Mouse (Mus musculus) mouse embryonic stem cell (cell line): ENCODE results near the gene Tlnrd1.

ENCODE experiments used
- in situ Hi-C, 2 experiments: fragments of 300-500 bp; cut with MboI; formaldehyde crosslinking; loops; 1 replicate in 1 of 2; 3 replicates in 1 of 2; pipeline ENCODE4 v1.14.3; 2019 to 2020; ENCODE audit warnings: low sequenced_read_pairs in 2 of 2, low pct_unique_long_range_greater_than_20kb in 1 of 2, mixed read lengths in 1 of 2; ENCODE audit not compliant: unreplicated experiment in 1 of 2

The Tlnrd1 gene

DNA sequence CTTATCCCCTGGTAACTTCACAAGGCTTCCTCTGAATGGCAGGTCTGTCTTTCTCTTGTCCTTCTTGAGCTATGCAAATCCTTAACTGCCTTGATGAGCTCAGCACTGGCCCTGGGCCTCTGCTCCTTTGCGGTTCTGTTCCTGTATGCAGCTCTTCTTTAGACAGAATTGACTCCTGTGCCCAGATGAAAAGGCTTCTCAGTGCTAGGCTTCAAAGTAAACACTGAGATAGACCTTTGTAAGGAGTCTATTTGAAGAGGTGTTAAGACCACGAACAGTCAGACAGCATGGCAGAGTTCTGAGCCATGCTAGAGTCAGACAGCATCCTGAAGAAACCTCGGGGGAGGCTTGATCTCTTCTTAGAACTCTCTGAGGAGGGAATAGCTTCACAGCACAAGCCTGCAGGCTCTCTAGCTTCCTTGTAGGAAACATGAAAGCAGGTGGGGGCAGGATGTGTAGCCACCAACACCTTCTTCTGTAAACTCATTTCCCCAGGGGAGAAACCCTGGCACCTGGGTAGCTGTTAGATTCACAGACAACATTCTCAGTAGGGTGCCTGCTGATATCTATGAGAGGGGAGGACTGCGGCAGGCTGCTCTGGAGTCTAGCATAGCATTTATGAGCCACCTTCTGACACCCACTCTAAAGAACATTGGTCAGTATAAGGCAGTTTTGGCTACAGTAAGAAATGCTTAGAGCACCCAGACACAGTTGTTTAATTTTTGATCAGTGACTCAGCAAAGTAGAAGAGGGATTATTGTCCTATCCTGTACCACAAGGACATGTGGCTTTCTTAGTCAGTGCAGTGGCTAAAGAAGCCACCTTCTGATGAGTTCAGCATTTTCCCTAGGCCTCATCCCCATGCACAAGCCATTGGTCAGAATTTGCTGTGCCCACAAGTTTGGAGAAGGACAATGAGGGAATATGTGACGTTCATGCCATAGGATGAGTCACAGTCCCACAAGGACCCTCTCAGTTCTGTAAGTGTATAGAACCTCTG is 31.4 kb downstream of the Tlnrd1 start:
- in situ Hi-C loops = no loop called here

DNA sequence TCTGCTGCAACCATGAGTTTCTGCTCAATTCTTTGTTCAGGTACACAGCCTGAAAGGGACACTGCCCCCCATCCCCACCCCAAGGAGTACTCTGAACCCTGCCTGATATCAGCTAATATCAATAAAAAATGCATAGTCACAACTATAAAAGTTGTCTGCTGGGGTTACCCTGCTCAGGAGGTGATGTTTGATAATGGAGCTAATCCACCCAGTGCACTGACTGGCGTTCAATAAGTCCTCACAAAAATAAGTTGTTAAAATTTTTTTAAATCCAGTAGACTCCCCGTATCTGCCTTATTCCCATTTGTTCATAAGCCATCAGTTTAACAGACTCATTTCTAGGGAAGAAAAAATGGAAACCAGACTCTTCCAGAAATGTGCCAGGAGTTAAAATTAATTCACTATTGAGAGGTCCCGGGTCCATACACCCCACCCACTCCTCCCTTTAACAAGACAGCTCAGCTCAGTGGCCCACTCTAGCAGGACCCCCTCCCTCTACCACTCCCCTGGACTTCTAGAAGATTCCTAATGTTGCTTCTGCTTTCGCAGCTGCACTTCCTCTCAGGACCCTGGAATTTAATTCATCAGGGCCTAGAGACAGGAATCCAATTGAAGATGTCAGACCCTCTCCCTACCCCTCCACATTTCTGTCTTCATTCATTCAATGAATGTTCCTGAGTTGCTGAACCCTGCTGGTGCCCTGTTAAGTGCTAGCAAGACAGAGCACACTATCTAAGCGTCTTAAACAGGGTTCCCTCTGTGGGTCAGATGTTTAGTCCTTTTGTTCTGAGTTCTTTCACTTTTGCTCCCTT is 32.3 kb downstream of the Tlnrd1 start:
- in situ Hi-C loops = no loop called here

DNA sequence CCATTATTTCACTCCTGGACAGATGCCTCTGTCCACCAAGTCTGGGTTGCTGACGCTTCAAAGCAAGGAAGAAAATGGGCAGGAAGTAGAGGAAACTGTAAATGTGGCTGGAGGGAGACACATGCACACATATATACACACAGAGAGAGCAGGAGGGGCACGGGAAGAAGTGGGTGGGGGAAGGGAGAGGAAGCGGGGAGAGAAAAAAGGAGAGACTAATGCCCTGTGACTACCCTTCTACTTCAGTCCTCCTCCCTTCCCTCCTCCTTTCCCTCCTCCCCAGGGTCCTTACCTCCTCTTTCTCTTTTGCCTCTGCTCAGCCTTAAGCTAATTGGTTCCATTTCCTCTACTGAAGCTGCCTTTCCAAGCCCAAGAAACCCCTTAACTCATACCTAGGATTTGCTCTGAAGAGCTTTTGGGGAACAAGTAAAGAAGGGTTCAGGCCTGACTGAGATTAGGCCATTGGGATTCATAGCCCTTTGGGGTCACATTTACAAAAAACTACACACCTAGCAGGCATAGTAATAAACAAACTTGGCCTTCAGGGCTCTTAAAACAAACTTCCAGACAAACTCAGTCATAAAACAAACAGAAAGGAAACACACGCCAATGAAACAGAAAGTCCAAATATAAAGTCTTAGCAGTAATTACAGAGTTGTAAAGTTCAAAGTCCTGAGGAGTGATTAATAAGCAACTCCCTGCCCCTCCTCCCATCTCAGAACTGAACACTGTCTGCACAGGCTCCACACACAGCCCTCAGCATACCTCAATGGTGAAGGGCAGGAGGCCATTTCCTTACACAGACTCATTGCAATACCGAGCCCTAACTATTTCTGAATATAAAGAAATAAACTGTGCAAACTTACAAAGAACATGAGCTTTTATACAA is 36.7 kb downstream of the Tlnrd1 start:
- in situ Hi-C loops = no loop called here

DNA sequence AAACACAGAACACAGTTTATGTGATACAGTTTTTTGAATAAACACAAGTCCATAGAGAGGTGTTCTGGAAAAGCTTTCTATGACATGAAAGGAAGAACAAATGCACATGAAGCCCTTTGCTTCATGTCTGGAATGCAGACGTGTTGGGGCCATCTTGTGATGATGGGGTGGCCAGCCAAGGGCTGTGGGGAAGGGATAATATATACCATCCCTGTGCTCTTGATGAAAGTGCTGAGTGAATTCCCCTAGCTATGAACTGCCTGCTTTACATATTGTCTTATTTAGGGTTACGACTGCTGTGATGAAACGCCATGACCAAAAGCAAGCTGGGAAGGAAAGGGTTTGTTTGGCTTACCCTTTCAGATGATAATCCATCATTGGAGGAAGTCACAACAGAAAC is 39.3 kb downstream of the Tlnrd1 start:
- in situ Hi-C loops = no loop called here

DNA sequence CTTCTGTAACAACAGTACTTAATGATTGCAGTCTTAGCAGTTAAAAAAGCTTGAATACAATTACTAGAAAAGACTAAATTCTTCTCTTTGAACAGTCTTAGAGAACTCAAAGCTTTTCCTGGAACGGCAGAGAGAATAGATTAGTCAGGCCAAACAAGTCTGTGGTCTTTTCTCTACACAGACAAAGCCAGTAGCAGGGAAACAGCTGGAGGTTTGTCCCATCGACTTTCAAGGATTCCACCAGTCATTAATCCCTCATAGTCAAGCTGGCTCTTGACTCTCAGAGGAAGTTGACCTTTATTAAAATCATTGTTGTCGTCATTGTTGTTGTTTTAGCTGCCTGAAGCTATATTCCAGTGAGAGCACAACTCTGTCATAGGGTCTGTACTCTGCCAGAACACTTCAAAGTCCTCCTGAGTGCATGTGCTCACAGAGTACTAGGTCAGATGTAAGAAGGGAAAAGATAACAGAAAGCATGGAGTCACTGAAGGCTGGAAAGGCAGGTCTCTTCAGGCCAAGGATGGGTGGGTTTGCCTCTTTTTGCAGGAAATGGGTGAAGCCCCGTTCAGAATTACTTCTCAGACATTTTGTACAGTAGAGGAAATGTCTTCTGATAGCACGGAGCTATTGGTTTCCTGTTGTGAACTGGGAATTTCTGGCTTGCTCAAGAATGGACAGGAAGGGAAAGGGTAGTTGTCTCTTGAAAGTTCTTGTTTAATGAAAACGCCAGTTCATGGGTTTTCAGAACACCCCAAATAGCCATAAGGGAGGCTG is 41.4 kb downstream of the Tlnrd1 start:
- in situ Hi-C loops = no loop called here

DNA sequence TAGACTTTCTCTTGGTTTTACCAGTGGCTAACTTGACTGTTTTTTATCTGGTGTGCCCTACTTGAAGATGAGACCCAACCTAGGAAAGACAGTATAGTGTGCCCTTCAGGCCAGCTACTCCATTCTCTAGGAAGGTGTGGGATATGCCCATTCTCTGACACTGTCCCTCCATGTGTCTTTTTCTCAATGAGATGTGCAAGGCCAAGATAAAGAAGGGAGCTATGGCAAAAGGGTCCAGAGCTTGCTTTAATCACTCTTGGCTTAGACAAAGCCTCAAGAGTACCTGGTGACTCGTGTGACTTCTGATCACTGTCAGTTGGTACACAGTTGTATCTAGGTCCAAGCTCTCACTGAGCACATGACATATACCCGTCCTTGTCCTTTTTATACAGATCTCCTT is 44.0 kb downstream of the Tlnrd1 start:
- in situ Hi-C loops = no loop called here

DNA sequence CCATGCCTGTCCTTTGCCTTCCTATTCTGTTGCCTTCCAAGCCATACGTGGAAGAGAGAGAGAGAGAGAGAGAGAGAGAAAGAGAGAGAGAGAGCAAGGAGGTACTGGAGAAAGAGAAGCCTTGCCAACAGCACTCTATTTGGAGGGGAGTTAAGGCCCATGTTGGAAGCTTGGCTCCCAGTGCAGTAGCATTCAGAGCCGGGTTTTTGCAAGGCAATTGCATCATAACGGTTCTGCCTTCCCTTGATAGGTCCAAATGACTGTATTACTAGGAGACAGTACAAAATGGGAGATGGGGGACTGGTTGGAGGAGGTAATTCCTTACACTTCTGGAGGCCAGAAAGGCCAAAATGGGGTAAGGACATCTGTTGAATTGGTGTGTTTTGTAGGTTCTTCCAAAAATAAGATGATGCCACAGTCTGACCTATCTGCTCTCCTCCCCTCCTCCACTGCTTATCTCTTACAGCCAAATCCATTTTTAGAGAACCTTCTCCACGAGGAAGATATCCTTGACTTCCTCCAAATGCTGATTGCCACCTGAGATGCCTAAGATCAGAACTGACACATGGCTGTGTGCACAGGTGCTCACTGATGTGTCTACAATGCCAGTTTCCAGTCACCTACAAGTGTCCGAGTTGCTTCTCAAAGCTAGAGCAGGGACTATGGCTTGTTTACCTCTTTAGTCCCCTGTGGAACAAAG is 45.4 kb downstream of the Tlnrd1 start:
- in situ Hi-C loops = no loop called here
